Mouse (Mus musculus) limb, embryonic 11.5 days (tissue): ENCODE results near the gene Ubap2. TPM values are rescaled to one million over a fixed set of nuclear protein-coding genes. Genes with fewer than 3 reads are reported as not detected.

Experiments used
- ATAC-seq: fragments of 200-750 bp; cut with Nextera tagmentation; 2 replicates; pipeline ENCODE4 v1.8.0; 2017; ENCODE audit warnings: low read depth; ENCODE audit not compliant: insufficient number of reproducible peaks, low FRiP score, low TSS enrichment
- DNase-seq: peaks from one replicate; pipeline ENCODE4 v3.0.0-alpha.2; 2015; ENCODE audit warnings: low spot score
- H3K27ac ChIP-seq: fragments of 300-500 bp; sonication (generic); replicated peaks from 2 replicates; pipeline ENCODE4 v1.5.1; 2014; ENCODE audit warnings: low read depth, mild to moderate bottlenecking, low read length
- H3K27me3 ChIP-seq: fragments of 300-500 bp; sonication (generic); 2 replicates; pipeline ENCODE4 v1.6.1; 2014; ENCODE audit warnings: mild to moderate bottlenecking, low read length, mixed read lengths; ENCODE audit not compliant: control insufficient read depth, insufficient read depth
- H3K36me3 ChIP-seq: fragments of 300-500 bp; sonication (generic); 2 replicates; pipeline ENCODE4 v1.6.1; 2014; ENCODE audit warnings: mild to moderate bottlenecking, low read length, moderate library complexity, mixed read lengths; ENCODE audit not compliant: control insufficient read depth, insufficient read depth
- H3K4me1 ChIP-seq: fragments of 300-500 bp; sonication (generic); 2 replicates; pipeline ENCODE4 v1.6.1; 2014; ENCODE audit warnings: low read length, mixed read lengths; ENCODE audit not compliant: control insufficient read depth, insufficient read depth
- H3K4me2 ChIP-seq: fragments of 300-500 bp; sonication (generic); 2 replicates; pipeline ENCODE4 v1.6.1; 2014; ENCODE audit warnings: low read depth, mild to moderate bottlenecking, moderate library complexity; ENCODE audit not compliant: severe bottlenecking
- H3K4me3 ChIP-seq: fragments of 300-500 bp; sonication (generic); 2 replicates; pipeline ENCODE4 v1.5.1; 2014; ENCODE audit warnings: low read depth, low read length
- H3K9ac ChIP-seq: fragments of 300-500 bp; sonication (generic); 2 replicates; pipeline ENCODE4 v1.6.1; 2014; ENCODE audit warnings: mild to moderate bottlenecking, low read length
- H3K9me3 ChIP-seq: fragments of 300-500 bp; sonication (generic); 2 replicates; pipeline ENCODE4 v1.6.1; 2016; ENCODE audit warnings: low read length; ENCODE audit not compliant: control insufficient read depth
- WGBS: fragments of 180-500 bp; shearing (Covaris S2); extraction: QIAGEN DNeasy Blood & Tissue Kit; methylation state at CpG from one replicate; pipeline ENCODE4 v1.1.7; 2014; 5-methylcytosine and 5-hydroxymethylcytosine counted together
- polyA plus RNA-seq: library from polyadenylated mRNA; unstranded; fragments of >200 nt; fragmentation: Nextera tagmentation; extraction: Ambion mirVana; gene quantifications from 2 replicates; pipeline ENCODE4 v1.2.1, GENCODE M21; 2014

The Ubap2 gene
- 77.1 and 83.9 TPM in 2 replicates for polyA plus RNA-seq

- H3K27ac ChIP-seq, result peak within 1 kb of the TSS; percentile 75
- H3K4me3 ChIP-seq, result peak within 1 kb of the TSS; percentile 74
- H3K9me3 ChIP-seq, result no peaks in the 10 kb centered on the region
- WGBS, result under 1% methylated on average over 60 of the region's 60 CpGs
- peaks cover 9% of the 10 kb centered on the region for H3K4me1 ChIP-seq
- H3K27me3 ChIP-seq, result no peaks in the 10 kb centered on the region
- H3K36me3 ChIP-seq, result peaks cover 5% of the 10 kb centered on the region
- DNase-seq (peak; percentile 98), ATAC-seq (peak; percentile 97)
- H3K9ac ChIP-seq, result peak within 1 kb of the TSS; percentile 93
- H3K4me2 ChIP-seq, result peak within 1 kb of the TSS; percentile 62
Measured at GRCm38 (mm10) chr4:41274980-41275850, at the start of gene Ubap2. Ubap2 (minus strand) TSS chr4:41275144.

- no peak overlapping the region for H3K9ac ChIP-seq
- no peak overlapping the region for H3K27ac ChIP-seq
- H3K4me1 ChIP-seq, result no peaks in the 10 kb centered on the region
- DNase-seq, result no peak
- no peaks in the 10 kb centered on the region for H3K36me3 ChIP-seq
- H3K27me3 ChIP-seq, result no peaks in the 10 kb centered on the region
- no peak overlapping the region for H3K4me2 ChIP-seq
- no peak overlapping the region for H3K4me3 ChIP-seq
- no peak for ATAC-seq
- 82% methylated on average over 4 of the region's 4 CpGs for WGBS
- no peaks in the 10 kb centered on the region for H3K9me3 ChIP-seq
Measured at GRCm38 (mm10) chr4:41320971-41321370, 46.0 kb upstream of the Ubap2 start.

GRCm38 (mm10) chr4:41318267-41318666, 43.3 kb upstream of the Ubap2 start:
- Histone ChIP-seq H3K36me3 (no peaks in the 10 kb centered on the region), H3K9me3 (no peaks in the 10 kb centered on the region), H3K4me1 (peaks cover 3% of the 10 kb centered on the region), H3K27ac (no peak overlapping the region), H3K27me3 (no peaks in the 10 kb centered on the region), H3K4me3 (no peak overlapping the region), H3K4me2 (no peak overlapping the region), H3K9ac (no peak overlapping the region)
- WGBS, result 92% methylated on average over 5 of the region's 5 CpGs
- DNase-seq, result no peak
- ATAC-seq, result no peak

GRCm38 (mm10) chr4:41315173-41315572, 40.2 kb upstream of the Ubap2 start:
- Histone ChIP-seq H3K9me3 (no peaks in the 10 kb centered on the region), H3K36me3 (peaks cover 7% of the 10 kb centered on the region; the same call in 1 of the 2 replicates), H3K27me3 (no peaks in the 10 kb centered on the region), H3K4me2 (peak overlapping the region; percentile 87), H3K4me1 (peaks cover 8% of the 10 kb centered on the region), H3K9ac (peak overlapping the region; percentile 36), H3K27ac (no peak overlapping the region), H3K4me3 (peak overlapping the region; percentile 98)
- DNase-seq (no peak), ATAC-seq (no peak; the same call in 1 of the 2 replicates)
- 54% methylated on average over 8 of the region's 8 CpGs for WGBS

GRCm38 (mm10) chr4:41314141-41315129, 39.5 kb upstream of the Ubap2 start, which contains the start of gene Dcaf12:
Dcaf12 (minus strand) TSS chr4:41314889.
- peak within 1 kb of the TSS; percentile 87 for H3K4me2 ChIP-seq
- H3K4me1 ChIP-seq, result peaks cover 8% of the 10 kb centered on the region
- no peaks in the 10 kb centered on the region for H3K9me3 ChIP-seq
- peak within 1 kb of the TSS; percentile 95 for H3K9ac ChIP-seq
- H3K27ac ChIP-seq, result peak within 1 kb of the TSS; percentile 92
- ATAC-seq, result peak; percentile 95
- under 1% methylated on average over 70 of the region's 70 CpGs for WGBS
- peak within 1 kb of the TSS; percentile 98 for H3K4me3 ChIP-seq
- peak; percentile 95 for DNase-seq
- no peaks in the 10 kb centered on the region for H3K27me3 ChIP-seq
- peaks cover 11% of the 10 kb centered on the region for H3K36me3 ChIP-seq

- Histone ChIP-seq H3K4me2 (peak overlapping the region; percentile 87), H3K36me3 (peaks cover 11% of the 10 kb centered on the region), H3K9me3 (no peaks in the 10 kb centered on the region), H3K27me3 (no peaks in the 10 kb centered on the region), H3K4me3 (peak overlapping the region; percentile 98), H3K4me1 (peaks cover 8% of the 10 kb centered on the region), H3K9ac (peak overlapping the region; percentile 95), H3K27ac (peak overlapping the region; percentile 92)
- no peak for ATAC-seq
- DNase-seq, result no peak
- WGBS, result 16% methylated on average over 14 of the region's 14 CpGs
Measured at GRCm38 (mm10) chr4:41313722-41314121, 38.8 kb upstream of the Ubap2 start.

- Histone ChIP-seq H3K4me3 (no peak overlapping the region), H3K27me3 (no peaks in the 10 kb centered on the region), H3K27ac (no peak overlapping the region), H3K9ac (no peak overlapping the region), H3K36me3 (peaks cover 11% of the 10 kb centered on the region), H3K4me2 (no peak overlapping the region), H3K9me3 (no peaks in the 10 kb centered on the region), H3K4me1 (peaks cover 8% of the 10 kb centered on the region)
- DNase-seq (no peak), ATAC-seq (no peak)
- WGBS, result 91% methylated on average over 9 of the region's 9 CpGs
Measured at GRCm38 (mm10) chr4:41310567-41311563, 35.9 kb upstream of the Ubap2 start.
